Mouse (Mus musculus): ENCODE measurements around the gene Raet1e. TPM values are rescaled to one million over a fixed set of nuclear protein-coding genes. Genes with fewer than 3 reads are reported as not detected.
A peak's percentile ranks its signal among the peaks of the same experiment; 100 is the strongest.
"Not testable (repeated sequence)": the region's sequence is repeated elsewhere in the genome, so short reads cannot be mapped to it uniquely, and the experiment has no call there.

The Raet1e gene
- polyA plus RNA-seq, 1 experiment from 2014 or later: 2.4 TPM

- peaks cover 32% of the 10 kb centered on the region for H3K4me1 ChIP-seq (replicated peaks)
- ATAC-seq (ENCODE audit: low FRiP score); H3K9ac ChIP-seq; H3K9me3 ChIP-seq; H3K36me3 ChIP-seq; H3K4me2 ChIP-seq; H3K27ac ChIP-seq; H3K4me3 ChIP-seq: not testable (repeated sequence)
- peaks cover 88% of the 10 kb centered on the region for H3K27me3 ChIP-seq
- WGBS: 8% methylated on average over 7 of the region's 7 CpGs
Observed at GRCm38 (mm10) chr10:22153147-22153690, 5.2 kb upstream of the Raet1e start.

- not testable (repeated sequence) for H3K9me3 ChIP-seq; ATAC-seq (ENCODE audit: low FRiP score); H3K27ac ChIP-seq; H3K9ac ChIP-seq; H3K36me3 ChIP-seq
- H3K27me3 ChIP-seq: peaks cover 88% of the 10 kb centered on the region
- H3K4me3 ChIP-seq: peak overlapping the region; percentile 29
- under 1% methylated on average over 38 of the region's 38 CpGs for WGBS
- peaks cover 32% of the 10 kb centered on the region for H3K4me1 ChIP-seq (replicated peaks)
- peak overlapping the region; percentile 47 for H3K4me2 ChIP-seq
Observed at GRCm38 (mm10) chr10:22154127-22154526, 4.2 kb upstream of the Raet1e start.

- peaks cover 88% of the 10 kb centered on the region for H3K27me3 ChIP-seq
- no peak overlapping the region for H3K9ac ChIP-seq
- no peaks in the 10 kb centered on the region for H3K9me3 ChIP-seq
- H3K27ac ChIP-seq: no peak overlapping the region
- no peak overlapping the region for H3K4me3 ChIP-seq
- 7% methylated on average over 3 of the region's 3 CpGs for WGBS
- no peak overlapping the region for H3K4me2 ChIP-seq
- no peak for ATAC-seq (ENCODE audit: low FRiP score)
- no peaks in the 10 kb centered on the region for H3K36me3 ChIP-seq
- peaks cover 25% of the 10 kb centered on the region for H3K4me1 ChIP-seq (replicated peaks)
Observed at GRCm38 (mm10) chr10:22154871-22155799, 3.2 kb upstream of the Raet1e start.

- Histone ChIP-seq H3K36me3 (no peaks in the 10 kb centered on the region), H3K27ac (no peak overlapping the region), H3K4me1 (replicated peaks) (peaks cover 14% of the 10 kb centered on the region), H3K4me2 (peak overlapping the region; percentile 50), H3K27me3 (peaks cover 82% of the 10 kb centered on the region), H3K4me3 (peak overlapping the region; percentile 32; the same call in 1 of the 2 replicates), H3K9me3 (no peaks in the 10 kb centered on the region), H3K9ac (no peak overlapping the region)
- under 1% methylated on average over 24 of the region's 24 CpGs for WGBS
- ATAC-seq (ENCODE audit: low FRiP score): no peak
Observed at GRCm38 (mm10) chr10:22159131-22159561, 777 bp downstream of the Raet1e start.

- no peaks in the 10 kb centered on the region for H3K9me3 ChIP-seq
- no peaks in the 10 kb centered on the region for H3K36me3 ChIP-seq
- H3K27me3 ChIP-seq: peaks cover 79% of the 10 kb centered on the region
- H3K4me2 ChIP-seq: no peak overlapping the region
- no peak for ATAC-seq (ENCODE audit: low FRiP score)
- WGBS: 2% methylated on average over 23 of the region's 23 CpGs
- H3K4me1 ChIP-seq (replicated peaks): peaks cover 12% of the 10 kb centered on the region
- no peak overlapping the region for H3K9ac ChIP-seq
- H3K4me3 ChIP-seq: no peak overlapping the region
- no peak overlapping the region for H3K27ac ChIP-seq
Observed at GRCm38 (mm10) chr10:22159581-22160140, 1.3 kb downstream of the Raet1e start.

- H3K9ac ChIP-seq; H3K27ac ChIP-seq; H3K4me3 ChIP-seq; H3K4me1 ChIP-seq (replicated peaks); H3K36me3 ChIP-seq; H3K9me3 ChIP-seq: not testable (repeated sequence)
- H3K4me2 ChIP-seq: peak overlapping the region; percentile 40
- 16% methylated on average over 9 of the region's 9 CpGs for WGBS
- H3K27me3 ChIP-seq: peaks cover 45% of the 10 kb centered on the region
- ATAC-seq (ENCODE audit: low FRiP score): peak; percentile 43
Observed at GRCm38 (mm10) chr10:22163279-22163678, 4.9 kb downstream of the Raet1e start.

GRCm38 (mm10) chr10:22163705-22164583 lies 5.6 kb downstream of the Raet1e start:
- ATAC-seq (ENCODE audit: low FRiP score): peak; percentile 74
- H3K36me3 ChIP-seq; H3K9me3 ChIP-seq; H3K27ac ChIP-seq; H3K4me1 ChIP-seq (replicated peaks); H3K4me3 ChIP-seq; H3K9ac ChIP-seq: not testable (repeated sequence)
- Histone ChIP-seq H3K4me2 (peak overlapping the region; percentile 40), H3K27me3 (peaks cover 38% of the 10 kb centered on the region)
- WGBS: 41% methylated on average over 15 of the region's 16 CpGs

- 83% methylated on average over 5 of the region's 5 CpGs for WGBS
- H3K36me3 ChIP-seq; ATAC-seq (ENCODE audit: low FRiP score); H3K27ac ChIP-seq; H3K9ac ChIP-seq; H3K4me1 ChIP-seq (replicated peaks); H3K9me3 ChIP-seq; H3K4me2 ChIP-seq; H3K4me3 ChIP-seq: not testable (repeated sequence)
- H3K27me3 ChIP-seq: peaks cover 27% of the 10 kb centered on the region
Observed at GRCm38 (mm10) chr10:22165328-22166003, 7.1 kb downstream of the Raet1e start.

- not testable (repeated sequence) for H3K4me1 ChIP-seq (replicated peaks); H3K36me3 ChIP-seq; H3K4me2 ChIP-seq; ATAC-seq (ENCODE audit: low FRiP score); H3K9me3 ChIP-seq; H3K4me3 ChIP-seq; H3K27ac ChIP-seq; H3K9ac ChIP-seq
- WGBS: 79% methylated on average over 2 of the region's 2 CpGs
- peaks cover 21% of the 10 kb centered on the region for H3K27me3 ChIP-seq
Observed at GRCm38 (mm10) chr10:22166025-22166424, 7.7 kb downstream of the Raet1e start.

GRCm38 (mm10) chr10:22167061-22167460 lies 8.7 kb downstream of the Raet1e start:
- not testable (repeated sequence) for H3K27ac ChIP-seq; H3K4me2 ChIP-seq; H3K4me3 ChIP-seq; ATAC-seq (ENCODE audit: low FRiP score); H3K9me3 ChIP-seq; H3K36me3 ChIP-seq; H3K9ac ChIP-seq; H3K4me1 ChIP-seq (replicated peaks)
- H3K27me3 ChIP-seq: peaks cover 11% of the 10 kb centered on the region; the same call in 1 of the 2 replicates
- WGBS: 76% methylated on average over 1 of the region's 1 CpGs

- not testable (repeated sequence) for H3K4me3 ChIP-seq; H3K27me3 ChIP-seq; ATAC-seq (ENCODE audit: low FRiP score); H3K4me2 ChIP-seq; H3K9me3 ChIP-seq; H3K36me3 ChIP-seq; H3K9ac ChIP-seq; H3K4me1 ChIP-seq (replicated peaks); H3K27ac ChIP-seq
Observed at GRCm38 (mm10) chr10:22169116-22169515, 10.7 kb downstream of the Raet1e start.

Measured in hindbrain, embryonic 13.5 days (tissue).